Mouse (Mus musculus): ENCODE data around the gene Anks4b. TPM values are rescaled to one million over a fixed set of nuclear protein-coding genes. Genes with fewer than 3 reads are reported as not detected.

The Anks4b gene
- polyA plus RNA-seq, 1 experiment from 2014 or later, result not detected

GRCm38 (mm10) chr7:120156841-120157409 lies 16.7 kb upstream of the Anks4b start:
- H3K27me3 ChIP-seq (ENCODE audit: control insufficient read depth, insufficient read depth, low read length), result no peaks in the 10 kb centered on the region
- ATAC-seq (ENCODE audit: low FRiP score, low TSS enrichment) (no peak), DNase-seq (peak; percentile 39)
- no peak overlapping the region for H3K4me2 ChIP-seq (ENCODE audit: low read length)
- H3K4me3 ChIP-seq (replicated peaks; ENCODE audit: low read depth, low read length), result no peak overlapping the region
- peaks cover 12% of the 10 kb centered on the region for H3K4me1 ChIP-seq (ENCODE audit: control insufficient read depth, insufficient read depth, low read length)
- H3K9me3 ChIP-seq (ENCODE audit: control insufficient read depth, low read length), result no peaks in the 10 kb centered on the region
- 10% methylated on average over 2 of the region's 2 CpGs for WGBS
- no peak overlapping the region for H3K27ac ChIP-seq (replicated peaks; ENCODE audit: low read depth, low read length)
- H3K36me3 ChIP-seq (ENCODE audit: control insufficient read depth, insufficient read depth, low read length), result no peaks in the 10 kb centered on the region
- no peak overlapping the region for H3K9ac ChIP-seq (replicated peaks; ENCODE audit: low read length)

- peak; percentile 62; the same call in 1 of the 2 replicates for ATAC-seq (ENCODE audit: low FRiP score, low TSS enrichment)
Measured at GRCm38 (mm10) chr7:120157575-120158061, 16.0 kb upstream of the Anks4b start.

GRCm38 (mm10) chr7:120158121-120158613 lies 15.5 kb upstream of the Anks4b start:
- H3K4me1 ChIP-seq (ENCODE audit: control insufficient read depth, insufficient read depth, low read length), result peaks cover 12% of the 10 kb centered on the region
- H3K27ac ChIP-seq (replicated peaks; ENCODE audit: low read depth, low read length), result no peak overlapping the region
- WGBS, result 33% methylated on average over 4 of the region's 4 CpGs
- no peaks in the 10 kb centered on the region for H3K36me3 ChIP-seq (ENCODE audit: control insufficient read depth, insufficient read depth, low read length)
- DNase-seq, result no peak
- no peak overlapping the region for H3K4me2 ChIP-seq (ENCODE audit: low read length)
- ATAC-seq (ENCODE audit: low FRiP score, low TSS enrichment), result no peak
- no peaks in the 10 kb centered on the region for H3K9me3 ChIP-seq (ENCODE audit: control insufficient read depth, low read length)
- H3K27me3 ChIP-seq (ENCODE audit: control insufficient read depth, insufficient read depth, low read length), result no peaks in the 10 kb centered on the region
- H3K9ac ChIP-seq (replicated peaks; ENCODE audit: low read length), result no peak overlapping the region
- no peak overlapping the region for H3K4me3 ChIP-seq (replicated peaks; ENCODE audit: low read depth, low read length)

More at GRCm38 (mm10) chr7:120157575-120158061, 16.0 kb upstream of the Anks4b start:
- Histone ChIP-seq H3K27me3 (ENCODE audit: control insufficient read depth, insufficient read depth, low read length) (no peaks in the 10 kb centered on the region), H3K4me1 (ENCODE audit: control insufficient read depth, insufficient read depth, low read length) (peaks cover 12% of the 10 kb centered on the region), H3K36me3 (ENCODE audit: control insufficient read depth, insufficient read depth, low read length) (no peaks in the 10 kb centered on the region), H3K9ac (replicated peaks; ENCODE audit: low read length) (no peak overlapping the region), H3K4me3 (replicated peaks; ENCODE audit: low read depth, low read length) (no peak overlapping the region), H3K4me2 (ENCODE audit: low read length) (no peak overlapping the region), H3K9me3 (ENCODE audit: control insufficient read depth, low read length) (no peaks in the 10 kb centered on the region), H3K27ac (replicated peaks; ENCODE audit: low read depth, low read length) (no peak overlapping the region)
- 20% methylated on average over 5 of the region's 5 CpGs for WGBS
- DNase-seq, result peak; percentile 50

GRCm38 (mm10) chr7:120163581-120164251 lies 9.9 kb upstream of the Anks4b start:
- H3K4me2 ChIP-seq (ENCODE audit: low read length), result no peak overlapping the region
- no peaks in the 10 kb centered on the region for H3K9me3 ChIP-seq (ENCODE audit: control insufficient read depth, low read length)
- no peaks in the 10 kb centered on the region for H3K4me1 ChIP-seq (ENCODE audit: control insufficient read depth, insufficient read depth, low read length)
- no peaks in the 10 kb centered on the region for H3K36me3 ChIP-seq (ENCODE audit: control insufficient read depth, insufficient read depth, low read length)
- ATAC-seq (ENCODE audit: low FRiP score, low TSS enrichment), result no peak
- 89% methylated on average over 11 of the region's 11 CpGs for WGBS
- H3K27me3 ChIP-seq (ENCODE audit: control insufficient read depth, insufficient read depth, low read length), result no peaks in the 10 kb centered on the region
- DNase-seq, result no peak
- H3K4me3 ChIP-seq (replicated peaks; ENCODE audit: low read depth, low read length), result no peak overlapping the region
- no peak overlapping the region for H3K9ac ChIP-seq (replicated peaks; ENCODE audit: low read length)
- no peak overlapping the region for H3K27ac ChIP-seq (replicated peaks; ENCODE audit: low read depth, low read length)

- DNase-seq, result no peak
- Histone ChIP-seq H3K9me3 (ENCODE audit: control insufficient read depth, low read length) (no peaks in the 10 kb centered on the region), H3K9ac (replicated peaks; ENCODE audit: low read length) (no peak overlapping the region), H3K27me3 (ENCODE audit: control insufficient read depth, insufficient read depth, low read length) (no peaks in the 10 kb centered on the region), H3K36me3 (ENCODE audit: control insufficient read depth, insufficient read depth, low read length) (no peaks in the 10 kb centered on the region), H3K27ac (replicated peaks; ENCODE audit: low read depth, low read length) (no peak overlapping the region), H3K4me1 (ENCODE audit: control insufficient read depth, insufficient read depth, low read length) (no peaks in the 10 kb centered on the region), H3K4me3 (replicated peaks; ENCODE audit: low read depth, low read length) (no peak overlapping the region), H3K4me2 (ENCODE audit: low read length) (no peak overlapping the region)
- WGBS, result 92% methylated on average over 1 of the region's 1 CpGs
- ATAC-seq (ENCODE audit: low FRiP score, low TSS enrichment), result no peak
Measured at GRCm38 (mm10) chr7:120172188-120172700, 1.4 kb upstream of the Anks4b start.

- DNase-seq, result no peak
- 91% methylated on average over 11 of the region's 11 CpGs for WGBS
- Histone ChIP-seq H3K4me1 (ENCODE audit: control insufficient read depth, insufficient read depth, low read length) (no peaks in the 10 kb centered on the region), H3K36me3 (ENCODE audit: control insufficient read depth, insufficient read depth, low read length) (no peaks in the 10 kb centered on the region), H3K9ac (replicated peaks; ENCODE audit: low read length) (no peak overlapping the region), H3K9me3 (ENCODE audit: control insufficient read depth, low read length) (no peaks in the 10 kb centered on the region), H3K4me3 (replicated peaks; ENCODE audit: low read depth, low read length) (no peak overlapping the region), H3K27ac (replicated peaks; ENCODE audit: low read depth, low read length) (no peak overlapping the region), H3K4me2 (ENCODE audit: low read length) (no peak overlapping the region), H3K27me3 (ENCODE audit: control insufficient read depth, insufficient read depth, low read length) (no peaks in the 10 kb centered on the region)
- no peak for ATAC-seq (ENCODE audit: low FRiP score, low TSS enrichment)
Measured at GRCm38 (mm10) chr7:120174723-120175504, 1.3 kb downstream of the Anks4b start.

- Histone ChIP-seq H3K27ac (replicated peaks; ENCODE audit: low read depth, low read length) (no peak overlapping the region), H3K9me3 (ENCODE audit: control insufficient read depth, low read length) (no peaks in the 10 kb centered on the region), H3K27me3 (ENCODE audit: control insufficient read depth, insufficient read depth, low read length) (no peaks in the 10 kb centered on the region), H3K9ac (replicated peaks; ENCODE audit: low read length) (no peak overlapping the region), H3K36me3 (ENCODE audit: control insufficient read depth, insufficient read depth, low read length) (no peaks in the 10 kb centered on the region), H3K4me3 (replicated peaks; ENCODE audit: low read depth, low read length) (no peak overlapping the region), H3K4me2 (ENCODE audit: low read length) (no peak overlapping the region), H3K4me1 (ENCODE audit: control insufficient read depth, insufficient read depth, low read length) (no peaks in the 10 kb centered on the region)
- DNase-seq (no peak), ATAC-seq (ENCODE audit: low FRiP score, low TSS enrichment) (no peak)
- 81% methylated on average over 3 of the region's 3 CpGs for WGBS
Measured at GRCm38 (mm10) chr7:120177611-120178010, 4.0 kb downstream of the Anks4b start.

- no peak overlapping the region for H3K9ac ChIP-seq (replicated peaks; ENCODE audit: low read length)
- no peaks in the 10 kb centered on the region for H3K4me1 ChIP-seq (ENCODE audit: control insufficient read depth, insufficient read depth, low read length)
- 26% methylated on average over 2 of the region's 2 CpGs for WGBS
- peak; percentile 29 for DNase-seq
- H3K9me3 ChIP-seq (ENCODE audit: control insufficient read depth, low read length), result no peaks in the 10 kb centered on the region
- H3K27me3 ChIP-seq (ENCODE audit: control insufficient read depth, insufficient read depth, low read length), result no peaks in the 10 kb centered on the region
- no peaks in the 10 kb centered on the region for H3K36me3 ChIP-seq (ENCODE audit: control insufficient read depth, insufficient read depth, low read length)
- H3K27ac ChIP-seq (replicated peaks; ENCODE audit: low read depth, low read length), result no peak overlapping the region
- H3K4me3 ChIP-seq (replicated peaks; ENCODE audit: low read depth, low read length), result no peak overlapping the region
- no peak overlapping the region for H3K4me2 ChIP-seq (ENCODE audit: low read length)
- no peak for ATAC-seq (ENCODE audit: low FRiP score, low TSS enrichment)
Measured at GRCm38 (mm10) chr7:120178935-120179334, 5.3 kb downstream of the Anks4b start.
